Mouse (Mus musculus): ENCODE data around the gene Dusp18. TPM values are rescaled to one million over a fixed set of nuclear protein-coding genes. Genes with fewer than 3 reads are reported as not detected.

Gene Dusp18
- total and polyA plus RNA-seq, 3 experiments = 2.8 to 6.6 (median 4.8) TPM

DNA sequence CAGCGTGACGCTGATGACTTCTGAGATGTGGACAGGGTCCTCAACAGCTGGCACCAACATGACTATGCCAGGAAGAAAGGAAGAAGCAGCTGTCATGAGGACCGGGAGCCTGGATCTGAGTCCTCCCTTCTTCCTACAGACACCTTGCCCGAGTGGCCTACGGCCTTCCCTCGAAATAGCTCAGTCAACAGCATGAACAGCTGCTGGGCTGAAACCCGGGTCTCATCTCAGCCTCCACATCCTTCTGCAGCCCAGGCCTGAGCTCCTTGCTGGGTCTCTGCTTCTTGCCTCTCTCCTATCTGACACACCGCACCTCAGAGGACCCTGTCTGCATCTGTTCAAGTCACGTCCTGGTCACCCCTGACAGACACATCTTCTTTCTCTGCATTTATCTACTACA, 27.1 kb downstream of the Dusp18 start:
- Histone ChIP-seq H3K4me3 (replicated peaks in 1 of 3; ENCODE audit: low read depth in 2 of 3, low read length in 2 of 3, poor library complexity in 1 of 3) (no peak overlapping the region), H3K4me2 (ENCODE audit: insufficient read depth, low read depth, poor library complexity, severe bottlenecking) (no peak overlapping the region), H3K4me1 (ENCODE audit: control insufficient read depth in 1 of 2, insufficient read depth in 2 of 2) (0 out of 4 replicates have a peak, but pooled peaks cover 0 to under 1% of the 10 kb centered on the region in 2 experiments), H3K9ac (ENCODE audit: insufficient read depth, low read depth) (no peak overlapping the region), H3K27me3 (replicated peaks) (peaks cover 54% of the 10 kb centered on the region), H3K9me3 (replicated peaks; ENCODE audit: low read length) (no peaks in the 10 kb centered on the region), H3K27ac (ENCODE audit: insufficient read depth, low read depth) (no peak overlapping the region), H3K79me2 (replicated peaks; ENCODE audit: control insufficient read depth, extremely low read depth, insufficient read depth, poor library complexity, severe bottlenecking) (no peaks in the 10 kb centered on the region), H3K36me3 (replicated peaks in 1 of 2; ENCODE audit: control insufficient read depth in 1 of 2, insufficient read depth in 1 of 2, low read length in 1 of 2) (no peaks in the 10 kb centered on the region)
- no peak for TF ChIP-seq USF1 (IDR thresholded peaks at IDR 0.05; ENCODE audit: low read depth, low read length)
- TF ChIP-seq JUND (conservative IDR thresholded peaks at IDR 0.05; ENCODE audit: low read depth, low read length) = no peak
- no peak for TF ChIP-seq SMC3 (IDR thresholded peaks at IDR 0.05; ENCODE audit: low read depth, low read length)
- TF ChIP-seq BHLHE40 (IDR thresholded peaks at IDR 0.05; ENCODE audit: low read depth, low read length) = no peak
- no peak for TF ChIP-seq MEF2A (IDR thresholded peaks at IDR 0.05; ENCODE audit: borderline replicate concordance, low read depth, low read length)
- no peak for TF ChIP-seq CTCF (conservative IDR thresholded peaks at IDR 0.05 in 1 of 2, IDR thresholded peaks at IDR 0.05 in 1 of 2; ENCODE audit: low read depth in 2 of 2, low read length in 2 of 2)
- no peak for TF ChIP-seq NRF1 (IDR thresholded peaks at IDR 0.05; ENCODE audit: low read depth, low read length)
- TF ChIP-seq MYC (IDR thresholded peaks at IDR 0.05; ENCODE audit: low read depth, low read length) = no peak
- TF ChIP-seq TBP (conservative IDR thresholded peaks at IDR 0.05; ENCODE audit: low read depth, low read length) = no peak
- no peak for TF ChIP-seq ETS1 (conservative IDR thresholded peaks at IDR 0.05; ENCODE audit: low read depth, low read length)
- TF ChIP-seq JUN (IDR thresholded peaks at IDR 0.05; ENCODE audit: insufficient read depth, low read depth, low read length) = no peak
- TF ChIP-seq TCF12 (IDR thresholded peaks at IDR 0.05; ENCODE audit: low read depth, low read length) = no peak
- TF ChIP-seq PAX5 (IDR thresholded peaks at IDR 0.05; ENCODE audit: low read length) = no peak
- no peak for TF ChIP-seq GABPA (IDR thresholded peaks at IDR 0.05; ENCODE audit: insufficient replicate concordance, low read depth, low read length)
- TF ChIP-seq POLR2AphosphoS2 (IDR thresholded peaks at IDR 0.05; ENCODE audit: low read depth, low read length) = no peak
- TF ChIP-seq USF2 (conservative IDR thresholded peaks at IDR 0.05; ENCODE audit: low read depth, low read length) = no peak
- TF ChIP-seq ELF1 (IDR thresholded peaks at IDR 0.05; ENCODE audit: low read depth, low read length) = no peak
- no peak for TF ChIP-seq MAFK (IDR thresholded peaks at IDR 0.05; ENCODE audit: insufficient replicate concordance, low read length)
- TF ChIP-seq MAZ (IDR thresholded peaks at IDR 0.05; ENCODE audit: low read depth, low read length) = no peak
- no peak for TF ChIP-seq E2F4 (IDR thresholded peaks at IDR 0.05; ENCODE audit: insufficient replicate concordance, low read depth, low read length)
- no peak for DNase-seq (ENCODE audit: extremely low read depth)
- dilution Hi-C loops (cut with MboI; ENCODE audit: extremely low pct_ligation_motif_present, extremely low pct_unique_long_range_greater_than_20kb, low sequenced_read_pairs) = no loop called here
- in situ Hi-C loops (cut with MboI; ENCODE audit: low pct_ligation_motif_present, low pct_unique_long_range_greater_than_20kb, low sequenced_read_pairs) = loop anchor here (25.0 kb wide), 1 partner anchor 385 kb away; the partner anchor contains the start of gene Smtn

DNA sequence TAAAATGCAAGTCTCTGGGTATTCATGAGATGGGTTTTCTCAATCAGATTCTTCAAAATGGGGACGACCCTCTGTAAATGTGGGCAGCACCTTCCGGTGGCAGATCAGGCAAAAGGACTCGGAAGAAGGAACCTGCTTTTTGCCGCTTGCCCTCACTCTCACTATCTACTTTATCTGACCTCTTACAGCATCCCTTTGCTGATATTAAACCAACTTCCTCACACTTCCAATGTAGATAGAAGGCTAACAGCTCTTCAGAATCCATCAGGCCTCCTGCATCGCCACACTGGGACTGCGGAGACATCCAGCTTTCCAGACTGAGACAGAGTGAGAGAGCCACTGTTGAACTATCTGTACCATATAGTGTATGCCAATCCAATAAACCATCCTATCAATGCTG, 27.7 kb downstream of the Dusp18 start:
- Histone ChIP-seq H3K36me3 (replicated peaks in 1 of 2; ENCODE audit: control insufficient read depth in 1 of 2, insufficient read depth in 1 of 2, low read length in 1 of 2) (no peaks in the 10 kb centered on the region), H3K4me3 (replicated peaks in 1 of 3; ENCODE audit: low read depth in 2 of 3, low read length in 2 of 3, poor library complexity in 1 of 3) (no peak overlapping the region), H3K4me2 (ENCODE audit: insufficient read depth, low read depth, poor library complexity, severe bottlenecking) (no peak overlapping the region), H3K9me3 (replicated peaks; ENCODE audit: low read length) (no peaks in the 10 kb centered on the region), H3K27ac (ENCODE audit: insufficient read depth, low read depth) (no peak overlapping the region), H3K27me3 (replicated peaks) (peaks cover 60% of the 10 kb centered on the region), H3K9ac (ENCODE audit: insufficient read depth, low read depth) (no peak overlapping the region), H3K79me2 (replicated peaks; ENCODE audit: control insufficient read depth, extremely low read depth, insufficient read depth, poor library complexity, severe bottlenecking) (no peaks in the 10 kb centered on the region), H3K4me1 (ENCODE audit: control insufficient read depth in 1 of 2, insufficient read depth in 2 of 2) (no peaks in the 10 kb centered on the region)
- dilution Hi-C loops (cut with MboI; ENCODE audit: extremely low pct_ligation_motif_present, extremely low pct_unique_long_range_greater_than_20kb, low sequenced_read_pairs) (no loop called here), in situ Hi-C loops (cut with MboI; ENCODE audit: low pct_ligation_motif_present, low pct_unique_long_range_greater_than_20kb, low sequenced_read_pairs) (loop anchor here (25.0 kb wide), 1 partner anchor 385 kb away; the partner anchor contains the start of gene Smtn)
- TF ChIP-seq TCF12 (IDR thresholded peaks at IDR 0.05; ENCODE audit: low read depth, low read length) (no peak), JUND (conservative IDR thresholded peaks at IDR 0.05; ENCODE audit: low read depth, low read length) (no peak), MAZ (IDR thresholded peaks at IDR 0.05; ENCODE audit: low read depth, low read length) (no peak), NELFE (IDR thresholded peaks at IDR 0.05; ENCODE audit: low read depth, low read length) (no peak), ETS1 (conservative IDR thresholded peaks at IDR 0.05; ENCODE audit: low read depth, low read length) (no peak), CHD2 (IDR thresholded peaks at IDR 0.05; ENCODE audit: low read length) (no peak), PAX5 (IDR thresholded peaks at IDR 0.05; ENCODE audit: low read length) (no peak), MEF2A (IDR thresholded peaks at IDR 0.05; ENCODE audit: borderline replicate concordance, low read depth, low read length) (no peak), MAX (IDR thresholded peaks at IDR 0.05; ENCODE audit: low read length) (no peak), MXI1 (IDR thresholded peaks at IDR 0.05; ENCODE audit: low read depth, low read length) (no peak), E2F4 (IDR thresholded peaks at IDR 0.05; ENCODE audit: insufficient replicate concordance, low read depth, low read length) (no peak), SMC3 (IDR thresholded peaks at IDR 0.05; ENCODE audit: low read depth, low read length) (no peak), JUN (IDR thresholded peaks at IDR 0.05; ENCODE audit: insufficient read depth, low read depth, low read length) (no peak), USF2 (conservative IDR thresholded peaks at IDR 0.05; ENCODE audit: low read depth, low read length) (no peak), CHD1 (IDR thresholded peaks at IDR 0.05; ENCODE audit: low read depth, low read length) (no peak), USF1 (IDR thresholded peaks at IDR 0.05; ENCODE audit: low read depth, low read length) (no peak)
- DNase-seq (ENCODE audit: extremely low read depth) = no peak
